Mouse (Mus musculus) layer of hippocampus, postnatal 25 days (tissue): ENCODE data around the gene Tnfsf14. TPM values are rescaled to one million over a fixed set of nuclear protein-coding genes. Genes with fewer than 3 reads are reported as not detected.

Experiments
- DNase-seq, 2 experiments: peaks; one replicate each; pipeline ENCODE4 v3.0.0; 2022; ENCODE audit warnings: mixed read lengths in 2 of 2, low spot score in 1 of 2; ENCODE audit errors: extremely low spot score in 1 of 2
- total RNA-seq, 2 experiments: library from RNA; stranded (reverse); gene quantifications; 2 replicates each; pipeline ENCODE4 v1.2.3; 2021

The Tnfsf14 gene
- total RNA-seq = not detected

DNA sequence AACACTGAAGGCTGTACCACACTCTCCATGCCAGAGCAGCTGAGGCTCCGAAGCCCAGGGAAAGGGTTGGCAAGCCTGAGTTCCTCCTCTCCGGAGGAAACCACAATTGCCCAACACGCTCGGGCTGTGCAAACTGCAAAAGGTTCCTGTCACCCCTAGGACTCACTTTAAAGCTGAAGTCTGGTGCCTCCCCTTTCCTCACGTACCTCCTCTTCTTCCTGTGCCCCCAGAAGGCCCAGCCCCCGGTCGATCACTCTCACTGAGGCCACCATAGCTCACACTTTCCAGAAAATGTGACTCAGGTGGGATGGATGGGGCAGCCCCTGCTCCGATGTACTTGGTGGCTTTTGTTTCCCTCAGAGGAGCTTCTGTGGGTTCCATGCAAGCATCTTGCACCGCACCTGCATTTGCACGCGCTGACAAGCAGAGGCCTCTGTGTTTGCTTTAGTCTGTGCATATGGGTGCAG lies at the start of gene Tnfsf14:
TSS of gene Tnfsf14 (minus strand) at position 137 of the 467 bp plus-strand sequence.
- no peak for DNase-seq

DNA sequence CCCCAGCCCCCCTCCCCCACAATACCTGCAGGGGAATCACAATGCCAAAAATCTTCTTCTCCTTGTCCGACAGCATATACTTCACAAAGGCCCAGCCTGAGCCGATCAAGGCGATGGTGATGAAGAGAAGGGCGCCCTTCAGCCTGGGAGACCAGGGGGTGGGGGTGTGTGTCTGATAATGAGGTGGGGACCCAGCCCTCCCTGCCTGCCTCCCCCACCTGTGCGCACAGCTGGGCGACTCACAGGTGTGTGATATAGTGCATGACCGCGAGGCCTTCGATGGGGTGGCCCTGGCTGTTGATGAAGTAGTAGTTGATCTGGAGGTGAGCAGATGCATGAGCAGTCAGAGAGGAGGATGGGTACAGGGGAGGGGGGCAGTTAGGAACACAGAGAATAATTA lies 43.2 kb upstream of the Tnfsf14 start:
- DNase-seq = no peak

DNA sequence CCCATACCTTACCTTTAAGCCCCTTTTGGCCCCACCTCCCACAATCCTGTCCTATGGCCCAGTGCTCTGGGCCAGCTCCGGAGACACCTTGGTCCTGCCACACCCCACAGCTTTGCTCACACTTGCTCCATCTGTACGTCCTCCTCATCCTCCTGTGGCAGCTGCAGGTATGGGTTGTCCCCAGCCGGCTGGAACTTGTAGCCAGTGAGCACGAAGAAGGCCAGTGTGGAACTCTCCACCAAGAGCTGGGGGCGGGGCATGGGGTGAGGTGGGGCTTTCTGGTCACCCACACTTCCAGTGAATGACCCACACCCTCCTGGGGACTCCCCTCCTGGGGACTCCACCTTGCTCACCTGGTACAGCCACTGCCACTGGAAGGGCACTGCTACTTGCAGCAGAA lies 41.8 kb upstream of the Tnfsf14 start:
- DNase-seq = no peak

- no peak for DNase-seq
These were observed 40.4 kb upstream of the Tnfsf14 start for GRCm38 (mm10) chr17:57234254-57234928.

DNA sequence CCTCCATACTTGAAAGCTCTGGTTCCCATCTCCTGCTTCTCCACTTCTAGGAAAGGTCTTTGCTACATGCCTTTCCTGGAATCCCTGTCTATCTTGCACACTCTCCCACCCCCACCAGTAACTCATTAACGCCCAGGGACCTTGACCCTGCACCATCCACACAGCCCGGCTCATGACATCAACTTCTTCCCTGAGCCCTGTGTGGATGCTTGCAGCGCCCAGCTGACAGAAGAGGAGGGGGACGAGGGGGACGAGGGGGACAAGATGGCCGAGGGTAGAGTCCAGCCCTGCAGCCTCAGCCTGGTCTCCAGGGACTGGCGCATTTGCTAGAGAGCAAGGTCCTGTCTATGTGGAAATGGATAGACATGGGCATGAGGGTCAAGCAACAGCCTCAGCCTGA lies 39.1 kb upstream of the Tnfsf14 start:
- no peak for DNase-seq

- DNase-seq = no peak
These were observed 38.2 kb upstream of the Tnfsf14 start for GRCm38 (mm10) chr17:57232200-57232599.

GRCm38 (mm10) chr17:57231321-57231771 lies 37.4 kb upstream of the Tnfsf14 start:
- no peak for DNase-seq

GRCm38 (mm10) chr17:57230728-57231125 lies 36.8 kb upstream of the Tnfsf14 start:
- no peak for DNase-seq

- DNase-seq = no peak
These were observed 36.1 kb upstream of the Tnfsf14 start for GRCm38 (mm10) chr17:57229851-57230727.

GRCm38 (mm10) chr17:57228873-57229272 lies 34.9 kb upstream of the Tnfsf14 start:
- DNase-seq = no peak

GRCm38 (mm10) chr17:57228014-57228413 lies 34.0 kb upstream of the Tnfsf14 start, which contains the start of gene C3:
Gene C3, minus strand, starts transcription at chr17:57228136.
- no peak for DNase-seq

DNA sequence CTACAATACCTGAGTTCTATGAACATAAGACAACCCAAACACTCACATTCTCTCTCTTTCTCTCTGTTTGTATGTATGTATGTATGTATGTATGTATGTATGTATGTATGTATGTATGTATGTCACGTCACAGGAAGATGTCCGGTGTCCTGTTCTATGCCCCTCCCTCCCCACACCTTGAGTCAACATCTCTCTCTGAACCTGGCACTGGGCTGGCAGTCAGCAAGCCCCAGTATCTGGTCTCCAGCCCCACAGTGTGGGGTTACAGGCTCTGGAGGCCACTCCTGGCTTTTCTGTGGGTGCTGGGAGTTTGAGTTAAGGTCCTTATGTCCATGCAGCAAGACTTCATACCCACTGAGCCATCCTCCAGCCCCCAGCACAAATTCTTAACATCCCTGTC lies 33.5 kb upstream of the Tnfsf14 start:
- DNase-seq = no peak

DNA sequence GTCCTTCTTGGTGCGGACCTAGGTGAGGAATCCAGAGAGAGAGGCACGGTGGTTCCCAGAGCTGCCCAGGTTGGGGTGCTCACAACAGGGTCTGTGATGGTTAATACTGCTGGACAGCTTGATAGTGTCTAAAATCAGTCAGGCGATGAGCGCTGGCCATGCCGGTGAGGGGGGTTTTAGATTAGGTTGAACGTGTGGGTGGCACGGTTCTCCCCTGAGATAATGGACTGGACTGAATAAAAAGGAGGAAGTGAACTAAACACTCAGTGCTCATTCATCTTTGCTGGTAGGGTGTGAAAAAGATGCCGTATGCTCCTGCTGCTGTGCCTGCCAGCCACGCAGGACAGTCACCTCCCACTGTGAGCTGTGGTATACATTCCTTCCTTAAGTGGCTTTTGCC lies 29.3 kb upstream of the Tnfsf14 start:
- DNase-seq = no peak

DNA sequence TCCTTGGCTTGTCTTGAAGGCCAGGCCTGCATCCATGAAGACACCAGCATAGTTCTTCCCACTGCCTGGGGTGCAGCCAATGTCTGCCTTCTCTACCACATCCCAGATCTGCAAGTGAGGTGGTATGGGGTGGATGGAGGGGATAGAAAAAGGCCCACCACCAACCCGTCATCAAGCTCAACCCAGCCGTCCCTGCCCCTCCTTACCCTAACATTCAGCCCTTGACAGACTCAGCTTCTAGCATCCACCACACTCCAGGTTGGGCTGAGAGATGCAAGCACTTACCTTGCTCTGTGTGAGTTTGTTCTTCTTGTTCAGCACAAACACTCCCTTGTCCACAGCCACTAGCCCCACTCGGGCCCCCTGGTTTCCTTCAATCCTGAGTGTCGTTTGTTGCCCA lies 27.9 kb upstream of the Tnfsf14 start:
- no peak for DNase-seq

- DNase-seq = no peak
These were observed 25.9 kb upstream of the Tnfsf14 start for GRCm38 (mm10) chr17:57219884-57220207.

DNA sequence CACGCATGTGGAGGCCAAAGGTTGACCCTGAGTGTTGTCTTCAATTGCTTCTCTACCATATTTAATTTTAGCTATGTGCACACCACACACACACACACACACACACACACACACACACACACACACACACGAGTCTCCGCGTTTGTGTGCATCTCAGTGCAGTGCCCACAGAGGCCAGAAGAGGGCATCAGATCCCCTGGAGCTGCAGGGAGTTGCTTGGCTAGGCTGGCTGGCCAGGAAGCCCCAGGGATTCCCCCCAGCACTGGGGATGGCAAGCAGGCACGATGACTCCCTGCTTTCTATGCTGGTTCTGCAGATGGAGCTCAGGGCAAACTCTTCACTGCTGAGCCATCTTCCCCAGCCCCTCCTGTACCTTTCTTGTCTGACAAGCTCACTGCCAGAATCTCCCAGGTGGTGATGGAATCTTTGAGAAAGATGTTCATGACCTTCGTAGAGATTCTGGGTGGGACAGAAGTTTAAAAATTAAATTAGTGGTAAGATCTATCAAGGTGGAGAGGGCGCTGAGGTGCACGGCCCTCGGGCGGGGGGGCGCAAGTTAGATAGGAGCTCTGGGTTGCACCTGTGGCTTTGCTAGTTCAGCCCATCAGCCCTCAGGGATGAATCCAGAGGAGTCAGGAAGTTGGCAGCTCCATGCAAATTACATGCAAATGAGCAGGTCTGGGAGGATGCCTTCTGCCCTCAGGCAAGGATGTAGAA lies 25.3 kb upstream of the Tnfsf14 start:
- DNase-seq = peak; percentile 42 to 82

- no peak for DNase-seq
These were observed 24.4 kb upstream of the Tnfsf14 start for GRCm38 (mm10) chr17:57218335-57218900.

GRCm38 (mm10) chr17:57214676-57215387 lies 20.9 kb upstream of the Tnfsf14 start:
- DNase-seq = no peak

DNA sequence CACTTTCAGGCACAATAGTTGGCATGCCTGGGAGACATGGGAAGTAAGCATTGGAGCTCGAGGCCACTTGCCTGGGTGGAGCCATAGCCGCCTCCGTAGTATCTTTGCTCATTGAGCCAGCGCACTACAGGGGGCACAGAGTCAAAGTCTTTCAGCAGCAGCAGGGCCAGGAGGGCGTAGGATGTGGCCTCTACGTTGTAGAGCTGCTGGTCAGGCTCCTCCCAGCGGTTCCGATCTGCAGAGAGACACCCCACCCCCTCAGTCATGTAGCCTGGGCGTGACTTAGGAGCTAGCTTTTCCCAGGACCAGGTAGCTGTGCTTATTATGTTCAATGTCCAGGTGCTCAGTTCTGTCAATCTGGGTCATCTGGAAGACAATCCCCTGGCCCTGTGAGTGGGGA lies 17.5 kb upstream of the Tnfsf14 start:
- DNase-seq = no peak

DNA sequence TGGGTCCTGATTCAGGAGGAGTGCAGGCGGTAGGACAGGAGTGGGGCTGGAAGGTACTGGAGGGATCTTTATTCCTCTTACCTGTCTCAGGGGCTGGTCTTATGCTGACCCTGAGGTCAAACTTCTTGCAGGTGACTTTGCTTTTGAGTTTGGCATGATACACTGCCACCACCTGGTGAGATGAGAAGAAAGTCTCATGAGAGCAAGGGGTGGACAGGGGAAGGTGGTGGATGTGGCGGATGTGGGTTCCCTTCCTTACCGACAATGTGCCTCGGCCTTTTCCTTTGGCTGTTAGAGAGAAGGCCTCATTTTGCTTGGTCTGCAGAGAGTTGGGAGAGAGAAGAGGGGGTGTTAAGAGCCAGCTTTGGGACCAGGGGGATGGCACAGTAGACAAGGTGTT lies 15.4 kb upstream of the Tnfsf14 start:
- no peak for DNase-seq
